Mouse (Mus musculus) bone marrow, adult 2 months (tissue): ENCODE data around the gene Hist1h2ak.

ENCODE experiments used
- CTCF ChIP-seq: fragments of 200-500 bp; IDR thresholded peaks from 2 replicates; pipeline ENCODE4 v1.5.1; 2011; ENCODE audit warnings: low read length, control low read depth; ENCODE audit not compliant: control insufficient read depth, insufficient read depth
- POLR2A ChIP-seq: fragments of 200-500 bp; IDR thresholded peaks from 2 replicates; pipeline ENCODE4 v1.6.1; 2011; ENCODE audit warnings: low read depth, mild to moderate bottlenecking, control low read depth, low read length, borderline replicate concordance; ENCODE audit not compliant: control insufficient read depth

DNA sequence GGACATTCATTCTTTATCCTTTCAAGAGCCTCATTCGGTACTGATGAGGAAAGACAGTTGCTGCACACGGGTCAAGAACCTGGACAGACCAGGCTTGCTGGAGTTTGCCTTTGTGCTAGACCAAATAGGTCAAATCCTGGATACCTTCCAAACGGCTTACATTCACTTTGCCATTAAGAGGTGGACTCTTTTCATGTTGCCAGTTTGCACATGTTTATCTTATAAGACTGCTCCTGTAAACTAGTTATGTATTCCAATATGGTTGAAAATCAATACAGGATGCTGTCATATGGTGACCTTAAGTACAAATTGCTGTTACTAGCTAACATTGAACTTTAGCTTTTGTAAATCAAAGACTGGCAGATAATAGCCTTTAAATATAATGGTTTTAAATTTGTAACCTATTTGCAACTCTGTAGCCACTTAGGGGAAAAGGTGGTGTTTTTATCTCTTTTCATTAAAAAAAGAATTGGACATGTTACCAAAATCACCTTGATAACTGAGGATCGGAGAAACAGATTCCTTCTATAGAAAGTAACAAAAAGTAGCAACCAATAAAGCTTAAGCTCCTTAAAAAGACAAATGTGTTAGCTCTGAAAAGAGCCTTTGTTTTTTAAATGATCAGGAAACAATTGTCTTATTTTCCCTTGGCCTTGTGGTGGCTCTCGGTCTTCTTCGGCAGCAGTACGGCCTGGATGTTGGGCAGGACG is 32.7 kb upstream of the Hist1h2ak start:
- TF ChIP-seq CTCF (no peak), POLR2A (no peak)
